Mouse (Mus musculus): Measurements from ENCODE around the gene Snx10. TPM values are rescaled to one million over a fixed set of nuclear protein-coding genes. Genes with fewer than 3 reads are reported as not detected.

Snx10 gene
- polyA plus RNA-seq, 1 experiment from 2014 or later: 19.7 TPM

Small RNA genes within 50 kb of the gene (microRNA-seq; reads per million reads assigned to microRNA genes)
- gene Gm22914: not detected

Other genes starting within 250 kb of the Snx10 start
- 4.1 and 4.3 TPM in 2 replicates for gene Nfe2l3, start 91.2 kb upstream of the Snx10 start, polyA plus RNA-seq (2014; fragmentation: Nextera tagmentation; extraction: Ambion mirVana)
- 638 and 739 TPM in 2 replicates for gene Hnrnpa2b1, start 54.0 kb upstream of the Snx10 start, polyA plus RNA-seq (2014; fragmentation: Nextera tagmentation; extraction: Ambion mirVana)
- 333 and 340 TPM in 2 replicates for gene Cbx3, start 53.5 kb upstream of the Snx10 start, polyA plus RNA-seq (2014; fragmentation: Nextera tagmentation; extraction: Ambion mirVana)